Mouse (Mus musculus) 3134 (cell line): ENCODE results near the gene Ppargc1a.

Experiments used
- DNase-seq: peaks from one replicate; pipeline ENCODE4 v3.0.0-alpha.2; 2011; ENCODE audit warnings: low spot score; ENCODE audit not compliant: insufficient read length; ENCODE audit errors: extremely low read depth

The Ppargc1a gene

DNA sequence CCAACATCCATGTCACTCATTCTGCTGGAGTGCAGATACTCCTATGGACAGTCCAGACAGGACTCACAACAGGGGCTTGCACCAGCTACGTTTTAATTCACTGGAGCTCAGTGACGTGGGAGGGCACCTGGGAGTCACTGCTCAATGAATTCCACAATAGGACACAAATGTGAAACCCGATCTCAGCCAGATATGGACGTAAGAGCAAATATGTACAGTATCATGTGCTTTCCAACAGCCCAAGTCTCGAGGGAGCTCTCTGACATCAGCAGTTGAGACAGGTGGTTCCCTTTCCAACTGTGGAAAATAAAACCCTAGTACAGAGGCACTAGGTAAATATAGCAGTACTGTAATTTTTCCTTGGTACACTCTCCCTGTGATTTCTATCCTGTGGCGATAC, at the start of gene Ppargc1a:
Gene Ppargc1a (minus strand): TSS at position 68 of the 400 bp plus-strand sequence.
- no peak for DNase-seq

DNA sequence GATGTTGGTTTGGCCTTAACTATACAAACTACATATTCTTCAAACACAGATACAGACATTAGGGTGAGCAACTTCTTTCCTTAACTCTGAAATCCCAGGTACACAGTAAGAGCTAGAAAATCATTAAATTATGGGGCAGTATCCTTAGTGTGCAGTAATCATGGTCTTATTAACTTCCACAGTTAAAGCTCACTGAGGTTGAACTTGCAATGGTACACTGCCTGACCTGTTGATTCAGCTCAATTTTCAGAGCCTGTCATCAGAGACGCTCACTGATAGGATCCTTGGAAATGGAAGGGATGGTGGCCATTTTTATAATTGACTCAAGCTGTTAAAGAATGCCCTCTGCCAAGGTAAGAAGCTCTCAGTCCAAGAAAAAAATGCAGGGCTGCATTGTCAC, 49.4 kb upstream of the Ppargc1a start:
- DNase-seq: no peak

DNA sequence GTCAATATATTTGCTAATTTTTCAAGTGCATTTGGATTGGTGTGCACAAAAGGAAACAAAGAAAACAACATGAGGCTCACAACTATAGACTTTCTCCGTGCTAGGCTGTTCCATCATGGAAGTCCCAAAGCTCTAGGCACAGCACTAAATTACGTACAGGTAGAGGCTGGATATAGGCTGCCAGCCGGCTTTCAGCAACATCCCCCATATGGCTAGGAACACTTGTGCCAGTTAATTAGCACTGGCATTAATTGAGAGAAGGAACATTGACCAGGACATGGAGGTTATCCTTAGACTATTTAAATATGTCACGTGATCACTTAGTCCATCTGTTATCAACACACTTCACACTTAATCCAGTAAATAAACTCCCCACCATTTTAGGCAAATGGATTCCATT, 44.5 kb upstream of the Ppargc1a start:
- DNase-seq: no peak

DNA sequence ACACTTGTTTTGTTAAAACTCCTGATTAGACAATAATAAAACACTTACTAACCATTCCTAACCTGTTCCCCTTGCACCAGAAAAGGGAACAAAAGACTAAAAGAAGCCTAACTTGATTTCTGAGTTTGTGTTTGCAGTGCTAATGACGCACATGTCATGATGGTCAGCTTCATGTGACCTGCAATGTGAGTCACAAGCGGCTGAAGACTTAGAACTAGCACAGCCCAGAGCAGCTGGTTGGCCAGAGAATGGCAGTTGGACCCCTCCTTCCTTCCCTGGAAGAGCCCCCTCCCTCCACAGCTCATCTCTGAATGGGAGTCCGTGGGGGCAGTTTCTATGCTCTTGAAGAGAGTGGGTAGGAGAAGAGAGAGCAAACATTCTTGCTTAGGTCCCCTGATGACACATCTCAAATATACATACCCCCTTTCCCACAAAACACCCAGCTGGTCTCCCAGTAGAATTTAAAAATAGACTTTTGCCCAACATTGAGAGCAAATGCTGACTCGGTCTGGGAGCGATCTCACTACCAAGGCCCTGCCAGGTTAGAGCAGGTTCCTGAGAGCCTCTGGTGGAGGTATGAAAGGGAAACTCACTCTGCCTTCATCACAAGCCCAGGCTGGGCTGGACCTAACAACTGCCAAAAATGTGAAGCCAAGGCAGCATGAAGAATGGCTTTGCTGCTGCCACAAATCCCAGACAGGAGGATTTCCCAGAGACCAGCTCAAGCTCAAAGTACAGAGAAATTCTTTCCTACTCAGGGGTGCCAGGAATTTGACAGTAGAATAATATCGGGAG, 40.4 kb upstream of the Ppargc1a start:
- DNase-seq: peak; percentile 29

DNA sequence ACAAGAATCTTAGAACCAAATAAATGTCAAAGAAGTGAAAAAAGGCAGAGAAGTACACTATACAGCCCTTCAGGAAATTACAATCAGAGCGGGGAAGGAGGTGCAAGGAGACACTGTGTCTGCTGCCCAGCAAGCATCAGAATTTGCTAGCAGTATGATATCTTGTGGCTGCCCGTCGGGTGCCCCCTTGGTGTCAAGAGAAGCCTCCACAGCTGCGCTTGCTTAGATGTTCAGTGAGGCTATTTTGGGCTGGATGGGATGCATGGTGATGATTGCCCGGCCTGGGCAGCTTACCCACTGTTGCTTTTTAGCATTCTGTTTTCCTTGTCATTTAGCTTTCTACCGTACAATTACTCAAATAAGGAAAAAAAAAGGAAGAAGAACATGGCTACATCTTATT, 32.0 kb upstream of the Ppargc1a start:
- no peak for DNase-seq

DNA sequence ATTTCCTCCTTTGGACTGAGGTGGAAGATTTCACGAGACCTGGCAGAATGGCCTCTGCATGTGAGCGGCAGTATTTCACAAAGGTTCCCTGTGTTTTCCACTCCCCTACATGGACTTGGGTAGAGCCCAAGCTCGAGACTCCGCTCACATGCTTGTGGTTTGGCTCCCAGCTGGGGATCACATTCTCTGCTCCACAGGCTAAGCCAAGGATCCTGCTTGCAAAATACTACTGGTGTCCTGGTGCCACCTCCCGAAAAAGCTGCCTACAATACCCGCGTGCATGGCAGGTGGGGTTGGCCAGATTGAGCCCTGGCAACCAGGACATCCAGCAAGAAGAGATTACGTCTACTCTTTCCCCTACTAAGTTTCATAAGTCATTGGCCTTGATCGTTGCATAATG, 28.1 kb upstream of the Ppargc1a start:
- DNase-seq: peak; percentile 73

DNA sequence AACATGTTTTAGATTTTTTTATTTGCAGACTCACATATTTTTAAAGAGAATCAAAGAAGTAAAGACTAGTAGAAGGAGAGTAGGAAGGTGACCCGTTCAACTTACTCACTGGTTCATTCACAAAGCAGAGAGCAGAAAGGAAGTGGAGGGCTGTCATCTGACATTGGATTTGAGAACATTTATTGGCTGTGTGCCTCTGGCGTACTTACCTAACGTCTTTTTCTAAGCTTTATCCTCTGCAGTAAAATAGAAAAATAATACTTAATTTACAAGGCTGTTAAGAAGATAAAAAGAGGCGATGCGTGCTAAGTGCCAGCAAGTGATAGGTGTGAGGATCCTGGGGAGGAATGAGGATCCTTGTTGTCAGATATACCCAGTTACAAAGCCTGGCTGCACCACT, 24.7 kb upstream of the Ppargc1a start:
- DNase-seq: no peak

DNA sequence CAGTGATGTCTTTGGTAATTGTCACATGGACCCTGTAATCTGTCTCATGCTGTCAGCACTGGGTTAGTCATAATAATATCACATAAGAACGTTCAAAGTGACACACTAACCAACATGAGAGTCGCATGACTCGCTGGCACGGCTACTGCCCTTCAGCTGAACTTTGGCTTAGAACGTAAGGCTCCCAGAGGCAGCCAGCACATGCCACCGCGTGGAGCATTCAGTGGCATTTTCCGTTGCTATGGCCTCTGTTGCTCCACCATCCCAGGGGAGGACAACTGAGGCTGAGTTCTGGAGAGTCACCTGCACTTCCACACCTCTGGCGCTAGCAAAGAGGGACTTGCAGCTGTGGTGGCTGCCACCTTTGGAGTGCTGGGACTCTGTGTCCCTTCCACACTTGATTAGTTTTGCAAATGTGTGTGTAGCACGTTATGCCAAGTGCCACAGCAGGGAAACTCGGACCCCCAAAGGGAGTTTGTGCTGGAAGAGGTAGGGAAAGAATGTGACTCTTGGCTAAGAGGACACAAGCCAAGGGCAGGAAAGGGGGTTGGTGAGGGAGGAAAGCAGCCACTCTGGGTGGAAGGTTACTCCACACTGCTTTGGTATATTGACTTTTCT, 24.1 kb upstream of the Ppargc1a start:
- DNase-seq: peak; percentile 17

DNA sequence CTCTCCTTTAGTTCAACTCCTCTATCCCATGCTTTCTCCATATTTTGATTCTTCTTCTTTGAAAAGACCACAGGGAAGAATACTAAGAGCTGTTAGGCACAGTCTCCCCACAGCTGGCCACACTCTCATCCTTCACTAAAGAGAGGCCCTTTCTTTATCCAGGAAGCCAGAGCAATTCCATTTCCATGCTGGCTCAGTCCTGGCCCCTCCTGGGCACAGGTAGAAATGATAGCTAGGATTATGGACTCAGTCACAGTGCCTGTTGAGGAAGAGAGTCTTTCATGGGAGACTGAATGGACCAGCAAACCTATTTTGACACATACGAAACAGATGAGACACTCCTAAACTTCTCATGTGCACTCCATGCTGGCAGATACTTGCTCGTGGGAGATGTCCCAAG, 18.7 kb upstream of the Ppargc1a start:
- DNase-seq: no peak

DNA sequence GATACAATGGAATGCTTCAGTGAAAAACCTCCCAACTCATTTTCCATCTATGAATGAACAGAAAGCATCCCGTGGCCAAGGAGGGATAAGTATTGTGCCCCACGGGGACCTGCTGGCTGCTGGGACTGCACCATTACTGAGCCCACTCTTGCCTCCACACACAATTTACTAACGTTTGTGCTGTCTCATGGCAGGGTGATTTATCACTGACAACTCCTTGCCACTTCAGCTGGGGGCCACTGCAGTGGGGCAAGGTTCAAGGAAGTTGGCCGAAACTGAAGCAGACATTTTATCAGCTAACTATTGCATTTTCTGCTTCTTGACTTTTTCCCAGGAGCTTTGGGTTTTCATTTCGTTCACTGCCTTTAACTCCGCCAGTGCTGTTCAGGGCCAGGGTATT, 17.5 kb upstream of the Ppargc1a start:
- DNase-seq: no peak

DNA sequence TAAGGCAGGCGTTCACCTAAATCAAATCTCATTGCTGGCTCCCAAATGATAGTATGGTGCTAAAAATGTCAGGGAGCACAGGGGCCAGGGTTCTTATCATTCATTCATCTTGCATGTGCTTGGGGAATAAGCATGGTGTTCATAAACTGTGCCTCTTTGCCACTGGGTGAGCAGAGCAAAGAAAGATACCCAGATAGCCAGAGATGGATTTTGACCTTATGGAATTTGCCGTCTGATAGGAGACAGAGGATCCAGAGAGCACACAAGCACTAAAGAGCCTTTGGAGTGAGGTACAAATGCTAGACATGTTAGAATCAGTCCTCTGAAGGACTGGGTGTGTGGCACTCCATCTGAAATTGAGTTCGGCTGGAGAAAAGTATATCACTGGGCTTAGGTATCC, 16.7 kb upstream of the Ppargc1a start:
- DNase-seq: no peak

DNA sequence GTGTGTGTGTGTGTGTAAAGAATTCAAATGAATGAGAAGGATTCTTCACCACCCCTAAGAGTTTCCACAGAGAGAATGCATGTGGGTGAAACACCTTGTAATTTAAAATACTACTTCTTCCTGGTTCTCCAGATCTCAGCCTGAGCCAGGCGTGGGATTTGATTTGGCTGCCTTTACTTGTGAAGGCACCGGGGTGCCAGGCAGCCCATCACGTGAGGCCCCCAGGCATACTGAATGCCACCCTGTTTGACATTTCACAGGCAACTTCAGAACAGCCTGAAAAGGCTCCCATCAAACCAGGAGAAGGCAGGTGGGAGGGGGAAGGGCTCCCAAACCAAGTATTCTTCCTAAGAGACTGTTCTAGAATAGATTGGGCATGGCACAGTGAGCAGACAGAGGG, 16.1 kb upstream of the Ppargc1a start:
- no peak for DNase-seq

DNA sequence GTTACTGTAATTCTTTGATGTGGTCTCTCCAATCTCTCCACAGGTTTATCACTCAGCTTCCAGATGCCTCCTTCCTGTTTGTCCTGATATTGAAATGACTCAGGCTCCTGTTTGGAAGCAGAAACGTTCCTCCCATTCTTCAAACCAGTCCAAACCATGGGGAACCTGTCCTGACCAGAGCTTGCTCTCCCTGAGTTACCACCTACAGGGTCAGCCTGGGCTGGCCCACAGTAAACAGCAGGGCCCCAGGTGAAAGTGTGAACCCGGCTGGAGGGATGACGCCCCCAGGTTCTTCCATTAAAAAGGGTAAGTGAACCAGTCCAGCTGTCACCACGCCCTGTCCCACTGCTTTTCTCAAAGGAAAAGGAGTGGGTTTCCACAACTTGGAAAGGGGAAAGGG, 15.5 kb upstream of the Ppargc1a start:
- peak; percentile 4 for DNase-seq

DNA sequence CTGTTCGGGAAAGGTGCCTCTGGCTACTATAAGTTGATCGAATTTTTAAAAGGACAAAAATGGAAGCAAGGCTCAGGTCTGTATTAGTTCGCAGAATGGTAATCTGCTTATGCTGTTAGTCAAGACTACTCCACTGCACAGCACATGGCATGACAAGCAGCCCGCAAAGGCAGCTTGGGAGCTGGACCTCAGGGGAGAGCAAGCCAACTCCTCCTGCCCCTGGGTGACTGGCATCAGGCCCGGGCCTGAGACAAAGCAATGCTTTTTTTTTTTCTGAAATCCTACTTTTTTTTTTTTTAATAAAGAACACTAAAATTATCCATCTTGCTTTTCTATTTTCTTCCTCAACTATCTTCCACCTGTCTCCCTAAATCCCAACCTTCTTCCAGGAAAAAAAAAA, 15.1 kb upstream of the Ppargc1a start:
- DNase-seq: peak; percentile 22

DNA sequence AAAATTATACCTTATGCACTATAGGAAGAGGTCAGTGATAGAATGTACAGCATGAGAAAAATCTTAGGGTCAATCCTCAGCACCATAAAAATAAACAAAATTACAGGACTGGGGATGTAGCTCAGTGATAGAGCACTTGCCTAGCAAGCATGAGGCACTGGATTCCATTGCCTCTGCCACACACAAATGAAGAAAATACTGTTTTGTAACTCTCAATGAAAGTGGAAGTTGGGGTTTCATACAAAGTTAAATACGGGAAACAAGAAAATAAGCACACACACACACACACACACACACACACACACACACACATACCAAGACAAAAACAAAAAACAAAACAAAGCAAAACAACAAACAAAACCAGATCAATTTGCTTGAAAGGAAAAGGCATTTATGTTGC, 10.1 kb upstream of the Ppargc1a start:
- DNase-seq: no peak

DNA sequence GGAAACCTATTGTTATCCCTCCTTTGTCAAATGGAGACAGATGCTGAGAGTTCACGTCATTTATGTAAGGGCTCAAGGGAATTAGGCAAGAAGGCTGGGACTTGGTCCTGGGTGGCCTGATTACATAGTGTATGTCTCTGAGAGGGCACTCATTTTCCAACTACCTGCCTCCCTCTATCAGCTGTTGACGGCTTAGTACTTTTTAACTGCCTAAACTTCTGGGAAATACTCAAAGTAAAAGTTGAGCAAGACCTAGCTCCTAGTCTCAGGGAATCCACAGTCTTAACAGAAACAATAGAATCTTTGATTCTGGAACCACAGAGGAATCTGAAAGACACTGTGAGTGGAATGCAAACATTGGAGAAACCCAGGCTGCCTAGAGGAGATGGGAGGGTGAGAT, 6.2 kb upstream of the Ppargc1a start:
- DNase-seq: no peak

DNA sequence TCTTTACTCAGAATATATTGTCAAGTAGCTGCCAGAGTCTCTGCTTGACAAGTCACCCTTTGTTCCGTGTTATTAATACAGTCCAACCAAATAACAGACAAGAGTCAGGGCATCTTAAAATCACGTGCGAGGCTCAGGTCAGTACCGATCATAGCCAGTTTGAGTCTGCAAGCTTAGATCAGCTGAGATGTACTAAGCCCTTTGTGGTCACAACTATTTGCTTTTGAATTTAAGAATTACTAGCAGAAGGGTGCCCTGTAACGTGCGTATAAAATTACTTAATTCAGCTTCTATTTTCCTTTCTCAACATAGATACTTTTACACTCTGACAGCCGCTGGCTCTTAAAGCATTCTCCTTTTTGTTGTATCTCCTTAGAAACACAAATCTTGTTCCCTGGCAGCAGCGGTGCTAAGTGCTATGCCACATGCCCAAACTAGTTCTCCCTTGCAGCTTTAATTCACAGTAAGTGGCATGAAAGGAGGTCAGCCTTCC, 718 bp upstream of the Ppargc1a start:
- DNase-seq: no peak

DNA sequence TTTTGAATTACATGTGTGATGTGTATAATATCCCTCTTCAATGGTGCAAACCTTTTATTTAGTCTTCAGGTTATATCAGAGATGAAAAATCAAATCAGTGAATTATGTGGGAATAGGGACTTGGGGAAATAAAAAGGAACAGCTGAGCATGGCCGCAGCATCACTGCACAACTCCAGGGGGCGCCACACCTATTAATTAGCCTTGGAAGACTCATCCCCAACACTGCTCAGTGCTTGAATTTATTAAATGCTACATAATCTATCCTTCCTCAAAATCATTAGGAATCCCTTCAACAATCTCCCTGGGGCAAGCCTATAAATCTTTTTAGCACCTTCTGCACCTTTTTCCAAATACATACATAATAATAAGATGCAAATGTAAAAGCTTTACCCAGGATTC, 1.9 kb downstream of the Ppargc1a start:
- DNase-seq: no peak

DNA sequence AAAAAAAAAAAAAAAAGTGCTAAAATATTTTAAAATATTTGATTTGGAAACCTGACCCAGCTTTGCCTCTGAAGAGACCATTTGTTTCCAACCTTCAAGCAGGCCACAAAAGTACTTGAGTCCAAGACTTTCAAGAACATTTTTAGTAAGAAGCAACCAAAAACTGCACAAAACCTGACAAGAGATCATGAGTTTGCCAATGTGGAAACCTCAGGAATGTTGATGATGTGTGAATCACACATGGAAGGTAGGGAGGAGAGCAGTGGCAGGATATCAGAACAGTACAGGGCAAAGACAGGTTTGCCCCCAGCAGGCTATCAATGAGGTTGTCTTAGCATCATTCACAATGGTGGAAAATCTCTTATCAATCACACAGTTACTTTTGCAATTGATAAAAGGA, 2.5 kb downstream of the Ppargc1a start:
- DNase-seq: no peak

DNA sequence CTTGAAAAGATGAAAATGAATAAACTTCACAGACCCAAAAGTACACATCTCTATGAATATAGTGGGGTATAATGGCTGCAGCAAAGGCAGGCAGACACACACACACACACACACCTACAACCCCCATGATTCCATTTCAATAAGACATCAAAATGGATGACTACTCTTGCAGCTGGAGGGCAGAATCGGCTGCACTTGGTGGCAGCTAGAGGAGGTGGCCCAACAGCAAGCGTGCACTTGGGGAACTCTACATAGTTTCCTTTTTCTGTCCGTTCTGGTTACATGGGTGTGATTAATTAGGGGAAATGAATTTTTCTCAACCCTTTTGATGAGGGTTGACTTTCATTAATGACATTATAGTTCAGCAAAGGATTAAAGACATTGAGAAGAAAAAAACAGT, 4.0 kb downstream of the Ppargc1a start:
- DNase-seq: no peak

DNA sequence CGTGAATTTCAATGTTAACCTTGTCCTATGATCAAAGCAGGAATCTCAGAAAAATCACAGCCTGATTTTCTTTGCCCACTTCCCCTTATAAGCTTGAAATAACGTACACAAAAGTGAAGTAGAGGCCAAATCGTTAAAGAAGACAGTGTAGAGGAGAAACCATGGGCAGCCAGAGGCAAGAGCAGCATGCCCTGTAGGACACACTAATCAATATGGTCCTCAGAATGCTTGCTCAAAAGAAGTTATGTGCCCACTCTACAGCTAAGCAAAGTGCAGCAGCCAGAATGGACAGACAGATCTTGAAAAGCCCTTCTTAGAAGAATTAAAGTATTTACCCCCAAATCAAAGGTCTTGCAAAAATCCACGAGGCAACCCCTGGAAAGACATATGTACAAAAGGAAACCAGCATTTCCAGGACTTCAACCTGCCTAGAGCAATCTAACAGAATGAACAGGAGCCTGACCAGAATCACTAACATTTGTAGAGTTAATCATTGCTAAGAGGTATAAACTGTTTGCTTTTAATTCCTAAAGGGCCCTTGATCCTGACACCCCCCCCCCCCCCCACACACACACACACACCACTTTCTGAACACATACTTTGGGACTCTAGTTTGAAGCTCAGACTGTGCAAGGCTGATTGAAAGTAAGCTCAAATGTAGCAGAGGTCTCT, 9.8 kb downstream of the Ppargc1a start:
- no peak for DNase-seq

DNA sequence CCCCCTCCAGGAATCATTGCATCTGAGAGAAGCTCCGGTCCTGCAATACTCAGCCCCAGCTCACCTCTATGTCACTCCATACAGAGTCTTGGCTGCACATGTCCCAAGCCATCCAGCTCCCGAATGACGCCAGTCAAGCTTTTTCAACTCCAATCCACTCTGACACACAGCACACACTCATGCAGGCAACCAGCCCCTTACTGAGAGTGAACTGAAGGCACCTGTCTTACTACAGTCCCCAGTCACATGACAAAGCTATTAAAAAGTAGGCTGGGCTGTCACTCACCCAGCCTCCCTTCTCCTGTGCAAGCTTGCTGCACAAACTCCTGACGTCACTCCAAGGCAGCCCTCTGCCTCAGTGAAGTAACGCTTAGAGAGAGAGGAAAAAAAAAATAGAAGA, 13.9 kb downstream of the Ppargc1a start:
- peak; percentile 61 for DNase-seq
